Mouse (Mus musculus) left cerebral cortex, postnatal 36 days (tissue): ENCODE results near the gene Ces5a. TPM values are rescaled to one million over a fixed set of nuclear protein-coding genes. Genes with fewer than 3 reads are reported as not detected.

ENCODE experiments used
- total RNA-seq, 2 experiments: library from RNA; stranded (reverse); gene quantifications; 2 replicates each; pipeline ENCODE4 v1.2.3; 2021

Gene Ces5a
- total RNA-seq, 2 experiments from 2014 or later: 0.79 to 1.1 TPM

Other genes starting within 250 kb of the Ces5a start
- gene Ces1g, start 198.5 kb downstream of the Ces5a start, total RNA-seq: not detected
- not detected for gene Ces1h, start 156.1 kb downstream of the Ces5a start, total RNA-seq